Mouse (Mus musculus): ENCODE results near the gene Fubp1. TPM values are rescaled to one million over a fixed set of nuclear protein-coding genes. Genes with fewer than 3 reads are reported as not detected.

Gene Fubp1
- polyA plus RNA-seq, 1 experiment from 2014 or later = 169 TPM

DNA sequence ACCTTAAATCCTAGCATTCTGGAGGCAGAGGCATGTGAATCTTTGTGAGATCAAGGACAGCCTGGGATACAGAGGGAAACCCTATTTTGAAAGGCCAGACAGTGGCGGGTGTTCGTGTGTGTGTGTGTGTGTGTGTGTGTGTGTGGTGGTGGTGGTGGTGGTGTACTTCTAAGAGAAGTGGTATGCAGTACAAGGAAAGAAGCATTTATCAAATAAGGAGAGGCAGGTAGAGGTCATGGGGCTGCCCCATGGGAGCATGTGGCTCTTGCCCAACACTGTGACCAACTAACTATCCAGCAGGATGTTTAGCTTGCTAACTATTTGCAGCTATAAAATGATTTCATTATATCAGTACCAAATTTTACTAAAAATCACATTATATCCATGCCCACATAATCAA is 8.6 kb upstream of the Fubp1 start:
- H3K9ac ChIP-seq (ENCODE audit: low read length) = no peak overlapping the region
- no peak for ATAC-seq (ENCODE audit: insufficient read depth, low FRiP score)
- H3K4me2 ChIP-seq (ENCODE audit: low read depth, low read length) = no peak overlapping the region
- no peaks in the 10 kb centered on the region for H3K27me3 ChIP-seq (ENCODE audit: control insufficient read depth, insufficient read depth, low read length)
- WGBS = 68% methylated on average over 2 of the region's 2 CpGs
- no peak overlapping the region for H3K4me3 ChIP-seq (replicated peaks; ENCODE audit: low read length)
- no peak overlapping the region for H3K27ac ChIP-seq (ENCODE audit: low read length)
- no peaks in the 10 kb centered on the region for H3K9me3 ChIP-seq (replicated peaks; ENCODE audit: control insufficient read depth, low read length)
- H3K36me3 ChIP-seq (ENCODE audit: control insufficient read depth, insufficient read depth, low read length) = no peaks in the 10 kb centered on the region
- 0 out of 2 replicates have a peak, but pooled peaks cover 3% of the 10 kb centered on the region for H3K4me1 ChIP-seq (ENCODE audit: control insufficient read depth, insufficient read depth, low read length)

GRCm38 (mm10) chr3:152202942-152203341 is 7.3 kb upstream of the Fubp1 start:
- Histone ChIP-seq H3K9ac (ENCODE audit: low read length) (no peak overlapping the region), H3K36me3 (ENCODE audit: control insufficient read depth, insufficient read depth, low read length) (no peaks in the 10 kb centered on the region), H3K4me1 (ENCODE audit: control insufficient read depth, insufficient read depth, low read length) (0 out of 2 replicates have a peak, but pooled peaks cover 3% of the 10 kb centered on the region), H3K27me3 (ENCODE audit: control insufficient read depth, insufficient read depth, low read length) (no peaks in the 10 kb centered on the region), H3K27ac (ENCODE audit: low read length) (no peak overlapping the region), H3K4me3 (replicated peaks; ENCODE audit: low read length) (no peak overlapping the region), H3K9me3 (replicated peaks; ENCODE audit: control insufficient read depth, low read length) (no peaks in the 10 kb centered on the region), H3K4me2 (ENCODE audit: low read depth, low read length) (no peak overlapping the region)
- ATAC-seq (ENCODE audit: insufficient read depth, low FRiP score) = no peak

GRCm38 (mm10) chr3:152203411-152203810 is 6.8 kb upstream of the Fubp1 start:
- H3K4me2 ChIP-seq (ENCODE audit: low read depth, low read length) = no peak overlapping the region
- WGBS = 80% methylated on average over 6 of the region's 6 CpGs
- H3K9ac ChIP-seq (ENCODE audit: low read length) = no peak overlapping the region
- H3K36me3 ChIP-seq (ENCODE audit: control insufficient read depth, insufficient read depth, low read length) = no peaks in the 10 kb centered on the region
- no peak for ATAC-seq (ENCODE audit: insufficient read depth, low FRiP score)
- H3K27ac ChIP-seq (ENCODE audit: low read length) = no peak overlapping the region
- H3K4me3 ChIP-seq (replicated peaks; ENCODE audit: low read length) = no peak overlapping the region
- H3K9me3 ChIP-seq (replicated peaks; ENCODE audit: control insufficient read depth, low read length) = no peaks in the 10 kb centered on the region
- H3K4me1 ChIP-seq (ENCODE audit: control insufficient read depth, insufficient read depth, low read length) = peaks cover 4% of the 10 kb centered on the region; the same call in 1 of the 2 replicates
- H3K27me3 ChIP-seq (ENCODE audit: control insufficient read depth, insufficient read depth, low read length) = no peaks in the 10 kb centered on the region

DNA sequence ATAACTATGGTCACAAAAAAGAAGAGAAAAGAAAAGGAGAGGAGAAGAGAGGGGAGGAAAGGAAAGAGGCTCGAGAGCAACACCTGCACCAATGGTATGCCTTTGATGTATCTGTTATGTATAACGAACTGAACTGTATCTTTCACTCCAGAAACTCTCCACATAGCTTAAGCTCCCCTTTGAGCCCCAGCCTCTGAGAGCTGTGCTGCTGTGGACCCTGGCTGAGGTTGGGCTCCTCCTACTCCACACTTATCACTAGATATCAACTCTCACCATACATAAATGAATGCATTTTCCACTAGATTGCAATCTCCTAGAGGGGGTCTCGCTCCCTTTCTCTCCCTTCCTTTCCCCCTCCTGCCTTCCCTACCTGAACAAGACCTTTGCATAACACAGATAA is 6.2 kb upstream of the Fubp1 start:
- Histone ChIP-seq H3K9ac (ENCODE audit: low read length) (no peak overlapping the region), H3K9me3 (replicated peaks; ENCODE audit: control insufficient read depth, low read length) (no peaks in the 10 kb centered on the region), H3K4me1 (ENCODE audit: control insufficient read depth, insufficient read depth, low read length) (peaks cover 8% of the 10 kb centered on the region; the same call in 1 of the 2 replicates), H3K36me3 (ENCODE audit: control insufficient read depth, insufficient read depth, low read length) (no peaks in the 10 kb centered on the region), H3K27ac (ENCODE audit: low read length) (no peak overlapping the region), H3K4me3 (replicated peaks; ENCODE audit: low read length) (no peak overlapping the region), H3K4me2 (ENCODE audit: low read depth, low read length) (no peak overlapping the region), H3K27me3 (ENCODE audit: control insufficient read depth, insufficient read depth, low read length) (no peaks in the 10 kb centered on the region)
- 67% methylated on average over 3 of the region's 3 CpGs for WGBS
- ATAC-seq (ENCODE audit: insufficient read depth, low FRiP score) = no peak

GRCm38 (mm10) chr3:152204577-152204976 is 5.6 kb upstream of the Fubp1 start:
- no peaks in the 10 kb centered on the region for H3K27me3 ChIP-seq (ENCODE audit: control insufficient read depth, insufficient read depth, low read length)
- H3K9ac ChIP-seq (ENCODE audit: low read length) = no peak overlapping the region
- H3K4me3 ChIP-seq (replicated peaks; ENCODE audit: low read length) = no peak overlapping the region
- ATAC-seq (ENCODE audit: insufficient read depth, low FRiP score) = no peak
- 64% methylated on average over 3 of the region's 3 CpGs for WGBS
- peaks cover 8% of the 10 kb centered on the region; the same call in 1 of the 2 replicates for H3K4me1 ChIP-seq (ENCODE audit: control insufficient read depth, insufficient read depth, low read length)
- H3K9me3 ChIP-seq (replicated peaks; ENCODE audit: control insufficient read depth, low read length) = no peaks in the 10 kb centered on the region
- no peak overlapping the region for H3K4me2 ChIP-seq (ENCODE audit: low read depth, low read length)
- H3K27ac ChIP-seq (ENCODE audit: low read length) = no peak overlapping the region
- no peaks in the 10 kb centered on the region for H3K36me3 ChIP-seq (ENCODE audit: control insufficient read depth, insufficient read depth, low read length)

DNA sequence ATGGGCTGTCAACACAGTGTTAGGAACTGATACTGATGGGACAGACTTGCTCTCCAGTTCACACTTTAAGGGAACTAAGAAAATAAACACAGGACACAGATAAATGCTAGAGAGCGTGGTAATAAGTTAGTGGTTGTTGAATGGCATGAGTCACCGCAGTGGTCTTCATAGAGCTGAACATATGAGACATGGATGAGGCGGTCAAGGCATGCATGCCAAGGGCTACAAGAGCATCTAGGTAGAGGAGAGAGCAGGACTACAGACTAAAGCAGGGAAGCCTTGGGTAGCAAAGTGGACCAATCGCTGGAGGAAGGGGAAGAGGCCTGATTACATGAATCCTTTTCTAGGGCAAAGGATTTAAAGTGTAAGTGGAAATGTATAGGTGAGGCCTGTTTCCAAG is 3.1 kb upstream of the Fubp1 start:
- H3K27me3 ChIP-seq (ENCODE audit: control insufficient read depth, insufficient read depth, low read length) = no peaks in the 10 kb centered on the region
- no peak overlapping the region for H3K4me2 ChIP-seq (ENCODE audit: low read depth, low read length)
- H3K9me3 ChIP-seq (replicated peaks; ENCODE audit: control insufficient read depth, low read length) = no peaks in the 10 kb centered on the region
- H3K4me1 ChIP-seq (ENCODE audit: control insufficient read depth, insufficient read depth, low read length) = peaks cover 9% of the 10 kb centered on the region
- WGBS = 92% methylated on average over 4 of the region's 4 CpGs
- no peak overlapping the region for H3K4me3 ChIP-seq (replicated peaks; ENCODE audit: low read length)
- no peaks in the 10 kb centered on the region for H3K36me3 ChIP-seq (ENCODE audit: control insufficient read depth, insufficient read depth, low read length)
- no peak for ATAC-seq (ENCODE audit: insufficient read depth, low FRiP score)
- no peak overlapping the region for H3K27ac ChIP-seq (ENCODE audit: low read length)
- no peak overlapping the region for H3K9ac ChIP-seq (ENCODE audit: low read length)

DNA sequence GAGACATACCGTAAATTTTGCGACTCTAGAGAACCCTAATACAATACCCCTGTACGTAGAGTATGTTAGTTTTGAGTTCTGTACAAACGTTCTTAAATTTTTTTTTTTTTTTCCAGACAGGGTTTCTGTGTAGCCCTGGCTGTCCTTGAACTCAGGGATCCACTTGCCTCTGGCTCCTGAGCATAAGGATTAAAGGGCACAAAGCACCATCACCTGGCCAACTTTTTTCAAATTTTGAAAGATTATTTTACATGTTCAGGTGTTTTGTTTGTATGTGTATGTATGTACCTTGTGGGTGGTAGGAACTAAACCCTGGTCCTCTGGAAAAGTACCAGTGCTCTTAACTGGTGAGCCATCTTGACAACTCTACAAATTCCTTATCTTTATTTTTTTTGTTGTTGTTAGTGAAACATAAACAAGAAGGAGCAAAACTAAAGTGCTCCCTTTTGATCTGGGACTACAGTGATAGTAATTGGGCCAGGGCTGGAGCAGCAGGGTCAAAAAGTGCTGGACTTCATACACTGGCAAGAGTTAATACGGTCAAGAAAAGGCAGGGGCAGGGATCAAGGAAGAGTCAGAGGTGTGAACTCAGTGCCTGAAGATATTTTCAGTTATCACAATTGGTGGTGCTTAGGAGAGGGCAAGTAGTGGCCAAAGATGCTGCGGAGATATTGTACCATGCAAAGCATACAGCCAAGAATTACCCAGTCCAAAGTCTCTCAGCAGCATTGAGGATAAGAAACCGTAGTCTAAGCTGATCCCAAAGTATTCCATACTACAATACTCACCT is 1.9 kb upstream of the Fubp1 start:
- H3K36me3 ChIP-seq (ENCODE audit: control insufficient read depth, insufficient read depth, low read length) = no peaks in the 10 kb centered on the region
- WGBS = 83% methylated on average over 7 of the region's 7 CpGs
- H3K9me3 ChIP-seq (replicated peaks; ENCODE audit: control insufficient read depth, low read length) = no peaks in the 10 kb centered on the region
- peaks cover 19% of the 10 kb centered on the region for H3K4me1 ChIP-seq (ENCODE audit: control insufficient read depth, insufficient read depth, low read length)
- H3K4me3 ChIP-seq (replicated peaks; ENCODE audit: low read length) = no peak overlapping the region
- peak overlapping the region; percentile 11; the same call in 1 of the 2 replicates for H3K9ac ChIP-seq (ENCODE audit: low read length)
- no peak overlapping the region for H3K27ac ChIP-seq (ENCODE audit: low read length)
- H3K27me3 ChIP-seq (ENCODE audit: control insufficient read depth, insufficient read depth, low read length) = no peaks in the 10 kb centered on the region
- H3K4me2 ChIP-seq (ENCODE audit: low read depth, low read length) = peak overlapping the region; percentile 86; the same call in 1 of the 2 replicates
- no peak for ATAC-seq (ENCODE audit: insufficient read depth, low FRiP score)

DNA sequence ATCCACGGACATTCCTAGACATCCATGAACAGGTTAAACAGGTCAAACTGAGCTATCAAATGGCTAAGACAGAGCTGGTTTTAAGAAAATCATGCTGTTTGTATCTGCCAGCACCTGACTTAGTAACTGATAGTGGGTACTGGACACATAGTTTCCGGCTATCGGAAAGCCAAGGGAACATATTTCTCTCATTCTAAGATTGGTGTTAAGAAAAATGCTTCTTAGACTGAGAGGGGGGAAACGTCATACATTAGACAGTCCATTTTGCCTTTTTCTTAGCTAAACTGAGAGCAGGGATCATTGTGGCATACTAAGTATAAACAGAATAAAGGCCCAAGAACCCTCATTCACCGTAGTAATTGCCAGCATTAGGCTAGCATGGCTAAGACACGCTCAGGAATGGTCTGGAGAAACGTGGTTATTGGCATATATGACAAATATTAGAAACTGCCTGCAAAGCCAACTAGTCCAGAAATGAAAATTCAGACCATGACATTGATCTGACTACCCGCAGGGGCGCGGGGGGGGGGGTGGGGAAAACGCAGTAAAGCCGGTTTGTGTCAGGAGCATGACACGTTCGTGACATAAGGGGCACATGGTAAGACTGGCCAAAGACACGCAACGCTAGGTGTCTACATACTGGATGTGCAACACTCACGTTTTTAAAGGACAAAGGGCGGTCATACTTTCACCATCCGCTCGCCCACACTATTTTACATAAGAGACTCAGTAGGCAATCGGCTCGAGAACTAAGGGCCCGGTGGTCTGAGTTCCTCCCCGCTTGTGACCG is 850 bp upstream of the Fubp1 start:
- ATAC-seq (ENCODE audit: insufficient read depth, low FRiP score) = 0 out of 2 replicates have a peak, but pooled peaks have one; percentile 2
- H3K4me2 ChIP-seq (ENCODE audit: low read depth, low read length) = peak overlapping the region; percentile 86

More for the DNA sequence above, 850 bp upstream of the Fubp1 start:
- peaks cover 21% of the 10 kb centered on the region for H3K4me1 ChIP-seq (ENCODE audit: control insufficient read depth, insufficient read depth, low read length)
- 2% methylated on average over 25 of the region's 25 CpGs for WGBS
- peak overlapping the region; percentile 99 for H3K27ac ChIP-seq (ENCODE audit: low read length)
- peak overlapping the region; percentile 80 for H3K4me3 ChIP-seq (replicated peaks; ENCODE audit: low read length)
- no peaks in the 10 kb centered on the region for H3K27me3 ChIP-seq (ENCODE audit: control insufficient read depth, insufficient read depth, low read length)
- no peaks in the 10 kb centered on the region for H3K9me3 ChIP-seq (replicated peaks; ENCODE audit: control insufficient read depth, low read length)
- no peaks in the 10 kb centered on the region for H3K36me3 ChIP-seq (ENCODE audit: control insufficient read depth, insufficient read depth, low read length)
- peak overlapping the region; percentile 97 for H3K9ac ChIP-seq (ENCODE audit: low read length)
